Mouse (Mus musculus): ENCODE data around the gene Btbd18.

- no peak for TF ChIP-seq CTCF (IDR thresholded peaks at IDR 0.05; ENCODE audit: extremely low read depth, insufficient read depth, low read length)
- no peak for TF ChIP-seq POLR2A (IDR thresholded peaks at IDR 0.05; ENCODE audit: extremely low read depth, insufficient read depth, low read length)
Observed at GRCm38 (mm10) chr2:84632001-84632400, 26.9 kb upstream of the Btbd18 start.
